Mouse (Mus musculus) WW6 (cell line): Measurements from ENCODE around the gene Gm4216.
"Not testable (repeated sequence)": the region's sequence is repeated elsewhere in the genome, so short reads cannot be mapped to it uniquely, and the experiment has no call there.

ENCODE experiments used
- DNase-seq: peaks from one replicate; pipeline ENCODE4 v3.0.0-alpha.2; 2013; ENCODE audit warnings: low read depth, low spot score

Gm4216 gene

GRCm38 (mm10) chr7:23019823-23020222, at the start of gene Gm4216:
TSS of gene Gm4216 (minus strand) at chr7:23019923.
- DNase-seq, result not testable (repeated sequence)

GRCm38 (mm10) chr7:23067356-23067755, 47.6 kb upstream of the Gm4216 start, which contains the start of gene Gm8720:
TSS of gene Gm8720 (minus strand) at chr7:23067456.
- not testable (repeated sequence) for DNase-seq

GRCm38 (mm10) chr7:23055240-23055639, 35.5 kb upstream of the Gm4216 start, which contains the start of gene Vmn1r163:
TSS of gene Vmn1r163 (plus strand) at chr7:23055540.
- DNase-seq, result not testable (repeated sequence)

- DNase-seq, result not testable (repeated sequence)
Measured at GRCm38 (mm10) chr7:22984573-22984972, 35.1 kb downstream of the Gm4216 start, which contains the start of gene Gm4214. TSS of gene Gm4214 (minus strand) at chr7:22984673.
